ENCODE assay signal across 8 mouse cellular contexts in the genomic region with DNA sequence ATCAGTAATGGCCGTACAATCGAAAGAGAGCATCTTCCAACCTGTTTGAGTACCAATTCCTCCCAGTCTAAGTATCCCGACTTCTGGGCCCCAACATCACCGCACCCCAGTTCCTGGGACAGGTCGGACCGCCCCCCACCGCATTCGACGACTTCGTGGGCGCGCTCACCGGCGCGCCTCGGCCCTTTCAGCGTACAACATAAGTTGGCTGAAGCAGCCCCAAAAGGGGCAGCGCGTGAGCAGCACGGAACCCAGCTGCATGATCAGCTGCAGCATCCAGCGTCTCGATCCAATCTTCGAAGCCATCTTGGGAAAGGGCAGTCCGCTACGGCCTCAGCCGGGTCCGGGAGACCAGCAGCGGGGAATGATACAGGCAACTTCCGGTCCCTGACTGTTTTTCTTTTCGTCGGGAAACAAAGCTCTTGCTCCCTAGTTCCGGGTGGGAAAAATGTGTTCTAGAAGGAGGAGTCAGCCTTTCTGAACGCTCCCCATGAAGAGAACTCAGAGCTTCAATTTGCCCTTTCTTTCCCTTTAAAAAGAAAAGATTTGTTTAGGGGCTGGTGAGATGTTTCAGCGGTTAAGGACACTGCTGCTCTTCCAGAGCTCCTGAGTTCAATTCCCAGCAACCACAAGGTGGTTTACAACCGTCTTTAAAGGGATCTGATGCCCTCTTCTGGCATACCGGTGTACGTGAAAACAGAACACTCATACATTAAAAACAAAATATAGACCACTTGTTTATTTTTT. TPM values are rescaled to one million over a fixed set of nuclear protein-coding genes. Genes with fewer than 3 reads are reported as not detected.
A peak's percentile ranks its signal among the peaks of the same experiment; 100 is the strongest.
DNase-seq lines count a peak whose midpoint lies in the region; ATAC-seq and TF ChIP-seq lines count a peak whose summit lies in the region.

A gene (minus strand): TSS at position 366 of the 747 bp plus-strand sequence.

- 0 out of 2 replicates have a peak, but pooled peaks have one; percentile 39 for TF ChIP-seq EP300 in liver, embryonic 14.5 days (IDR thresholded peaks at IDR 0.05; ENCODE audit: low read depth)
- TF ChIP-seq EP300 in stomach, postnatal 0 days (optimal IDR thresholded peaks at IDR 0.05), result no peak

- H3K4me3 ChIP-seq in forebrain, embryonic 10.5 days, result peak within 1 kb of the TSS; percentile 92
- H3K4me3 ChIP-seq in heart, embryonic 15.5 days, result peak within 1 kb of the TSS; percentile 76
- peak within 1 kb of the TSS; percentile 85 to 86 for H3K4me3 ChIP-seq in liver, embryonic 14.5 days (ENCODE audit: insufficient read depth in 1 of 2, low read depth in 2 of 2, low read length in 2 of 2)
- peak within 1 kb of the TSS; percentile 88 for H3K4me3 ChIP-seq in neural tube, embryonic 11.5 days (ENCODE audit: low read depth, low read length)
- H3K4me3 ChIP-seq in stomach, postnatal 0 days (ENCODE audit: low read depth, low read length), result peak within 1 kb of the TSS; percentile 68

- H3K36me3 ChIP-seq in forebrain, embryonic 10.5 days (replicated peaks), result peaks cover 35% of the 10 kb centered on the region
- peaks cover 25% of the 10 kb centered on the region; the same call in 1 of the 2 replicates for H3K36me3 ChIP-seq in heart, embryonic 15.5 days
- no peaks in the 10 kb centered on the region; the same call in 1 of the 2 replicates for H3K36me3 ChIP-seq in liver, embryonic 14.5 days (replicated peaks; ENCODE audit: control insufficient read depth, insufficient read depth, low read depth)
- H3K36me3 ChIP-seq in neural tube, embryonic 11.5 days (ENCODE audit: control insufficient read depth, insufficient read depth, low read length), result no peaks in the 10 kb centered on the region
- 0 out of 2 replicates have a peak, but pooled peaks cover 2% of the 10 kb centered on the region for H3K36me3 ChIP-seq in stomach, postnatal 0 days (ENCODE audit: control insufficient read depth, insufficient read depth, low read length)

- no peaks in the 10 kb centered on the region for H3K9me3 ChIP-seq in forebrain, embryonic 10.5 days
- no peaks in the 10 kb centered on the region for H3K9me3 ChIP-seq in heart, embryonic 15.5 days (replicated peaks)
- no peaks in the 10 kb centered on the region for H3K9me3 ChIP-seq in liver, embryonic 14.5 days (ENCODE audit: control insufficient read depth, low read length)
- no peaks in the 10 kb centered on the region for H3K9me3 ChIP-seq in neural tube, embryonic 11.5 days (ENCODE audit: control insufficient read depth, low read length)
- H3K9me3 ChIP-seq in stomach, postnatal 0 days (ENCODE audit: control insufficient read depth, low read length), result no peaks in the 10 kb centered on the region

- no peaks in the 10 kb centered on the region for H3K27me3 ChIP-seq in forebrain, embryonic 10.5 days (ENCODE audit: poor library complexity, severe bottlenecking)
- H3K27me3 ChIP-seq in heart, embryonic 15.5 days, result no peaks in the 10 kb centered on the region
- no peaks in the 10 kb centered on the region for H3K27me3 ChIP-seq in liver, embryonic 14.5 days (ENCODE audit: control insufficient read depth, insufficient read depth, low read length)
- no peaks in the 10 kb centered on the region for H3K27me3 ChIP-seq in neural tube, embryonic 11.5 days (ENCODE audit: control insufficient read depth, insufficient read depth, low read length)
- no peaks in the 10 kb centered on the region for H3K27me3 ChIP-seq in stomach, postnatal 0 days (ENCODE audit: control insufficient read depth, insufficient read depth, low read length)

- peak; percentile 70 for DNase-seq in CD8-positive naive resting alpha-beta T cell, adult 2 months (ENCODE audit: low read depth in 2 of 2, low spot score in 2 of 2)
- DNase-seq in c-Kit-positive CD71-negative TER-119-negative erythroid progenitor cells, embryonic 14.5 days (ENCODE audit: low read depth), result peak; percentile 89
- DNase-seq in forebrain, embryonic 10.5 days (ENCODE audit: extremely low spot score, low spot score), result peak; percentile 87
- peak; percentile 93 to 95 for DNase-seq in kidney, postnatal 25 days
- DNase-seq in liver, embryonic 14.5 days (ENCODE audit: low read depth in 3 of 3, low spot score in 3 of 3), result peak; percentile 81 to 84 (median 81)
- DNase-seq in neural tube, embryonic 11.5 days (ENCODE audit: low spot score), result peak; percentile 91
- peak; percentile 91 for DNase-seq in stomach, postnatal 0 days (ENCODE audit: low spot score)

- TF ChIP-seq CTCF in liver, embryonic 14.5 days (IDR thresholded peaks at IDR 0.05; ENCODE audit: low read depth), result peak; percentile 49
- TF ChIP-seq CTCF in stomach, postnatal 0 days (IDR thresholded peaks at IDR 0.05; ENCODE audit: low read depth), result peak; percentile 63

- peaks cover 11% of the 10 kb centered on the region for H3K4me1 ChIP-seq in forebrain, embryonic 10.5 days
- peaks cover 8% of the 10 kb centered on the region for H3K4me1 ChIP-seq in heart, embryonic 15.5 days (replicated peaks)
- H3K4me1 ChIP-seq in liver, embryonic 14.5 days (replicated peaks; ENCODE audit: control insufficient read depth in 2 of 2, insufficient read depth in 2 of 2, low read length in 1 of 2), result peaks cover 3 to 4% of the 10 kb centered on the region in 2 experiments; a peak in 3 of 4 replicates
- H3K4me1 ChIP-seq in neural tube, embryonic 11.5 days (ENCODE audit: control insufficient read depth, insufficient read depth, low read length), result peaks cover 8% of the 10 kb centered on the region; the same call in 1 of the 2 replicates
- no peaks in the 10 kb centered on the region for H3K4me1 ChIP-seq in stomach, postnatal 0 days (replicated peaks; ENCODE audit: control insufficient read depth, insufficient read depth)

- WGBS in forebrain, embryonic 10.5 days, result under 1% methylated on average over 37 of the region's 37 CpGs
- WGBS in heart, embryonic 15.5 days, result under 1% methylated on average over 37 of the region's 37 CpGs
- under 1% methylated on average over 37 of the region's 37 CpGs for WGBS in liver, embryonic 14.5 days (ENCODE audit: insufficient replicate concordance)
- under 1% methylated on average over 37 of the region's 37 CpGs for WGBS in neural tube, embryonic 11.5 days
- WGBS in stomach, postnatal 0 days, result under 1% methylated on average over 37 of the region's 37 CpGs

- H3K9ac ChIP-seq in heart, embryonic 15.5 days, result peak within 1 kb of the TSS; percentile 80
- H3K9ac ChIP-seq in liver, embryonic 14.5 days (replicated peaks), result peak within 1 kb of the TSS; percentile 79
- H3K9ac ChIP-seq in neural tube, embryonic 11.5 days (ENCODE audit: low read length), result peak within 1 kb of the TSS; percentile 77
- peak within 1 kb of the TSS; percentile 71 for H3K9ac ChIP-seq in stomach, postnatal 0 days (ENCODE audit: low read length)

- peak within 1 kb of the TSS; percentile 90 for H3K27ac ChIP-seq in forebrain, embryonic 10.5 days
- H3K27ac ChIP-seq in heart, embryonic 15.5 days, result peak within 1 kb of the TSS; percentile 50; the same call in 1 of the 2 replicates
- H3K27ac ChIP-seq in liver, embryonic 14.5 days, result peak within 1 kb of the TSS; percentile 38; the same call in 1 of the 2 replicates
- H3K27ac ChIP-seq in neural tube, embryonic 11.5 days (ENCODE audit: low read depth, low read length), result peak within 1 kb of the TSS; percentile 77
- H3K27ac ChIP-seq in stomach, postnatal 0 days (replicated peaks), result peak within 1 kb of the TSS; percentile 67

- ATAC-seq in heart, embryonic 15.5 days (replicated peaks; ENCODE audit: insufficient number of reproducible peaks, insufficient read depth, low FRiP score, low read depth), result peak; percentile 81
- ATAC-seq in liver, embryonic 14.5 days (ENCODE audit: insufficient read depth), result peak; percentile 82
- ATAC-seq in neural tube, embryonic 11.5 days (ENCODE audit: insufficient read depth, low FRiP score, low TSS enrichment), result peak; percentile 74
- ATAC-seq in stomach, postnatal 0 days (ENCODE audit: low FRiP score, low TSS enrichment), result peak; percentile 87

- H3K4me2 ChIP-seq in heart, embryonic 15.5 days, result peak within 1 kb of the TSS; percentile 83
- peak within 1 kb of the TSS; percentile 92 for H3K4me2 ChIP-seq in liver, embryonic 14.5 days (ENCODE audit: low read depth)
- H3K4me2 ChIP-seq in neural tube, embryonic 11.5 days (ENCODE audit: low read depth), result peak within 1 kb of the TSS; percentile 88
- H3K4me2 ChIP-seq in stomach, postnatal 0 days (replicated peaks; ENCODE audit: low read depth), result peak within 1 kb of the TSS; percentile 92

RNA-seq across cellular contexts. Expression of the gene that starts here (rescaled TPM):
- 37.3 and 39.8 TPM in 2 replicates for polyA plus RNA-seq in forebrain, embryonic 10.5 days (2016; fragmentation: Nextera tagmentation; extraction: Ambion mirVana)
- 30.6 and 35.9 TPM in 2 replicates for polyA plus RNA-seq in heart, embryonic 15.5 days (2015; fragmentation: Nextera tagmentation; extraction: Ambion mirVana)
- polyA plus RNA-seq in liver, embryonic 14.5 days (2012; rRNA removed), result 8.9 and 9.2 TPM in 2 replicates
- polyA plus RNA-seq in liver, embryonic 14.5 days (2014; fragmentation: Nextera tagmentation; extraction: Ambion mirVana), result 7.8 and 8.5 TPM in 2 replicates
- 34.2 and 34.9 TPM in 2 replicates for polyA plus RNA-seq in neural tube, embryonic 11.5 days (2014; fragmentation: Nextera tagmentation; extraction: Ambion mirVana)
- polyA plus RNA-seq in stomach, postnatal 0 days (2015; fragmentation: Nextera tagmentation; extraction: Ambion mirVana), result 13.8 and 14.5 TPM in 2 replicates

Comparison
In these comparisons a context has a peak if more than half of its experiments do, and no peak if none do; other contexts are left out.
1. Peak in every context shown above with its lines: DNase-seq, ATAC-seq, H3K4me3 ChIP-seq and H3K27ac ChIP-seq.
2. H3K27ac ChIP-seq: peak in every context shown above with its lines; median percentile 90 in forebrain, embryonic 10.5 days; 77 in neural tube, embryonic 11.5 days; 67 in stomach, postnatal 0 days; 50 in heart, embryonic 15.5 days; 38 in liver, embryonic 14.5 days.